Mouse (Mus musculus) heart, postnatal 0 days (tissue): ENCODE data around the gene Kdelc2.

Source experiments
- CTCF ChIP-seq: IDR thresholded peaks from 2 replicates; pipeline ENCODE4 v1.5.1; 2016; ENCODE audit warnings: antibody characterized with exemption, control low read depth, low read depth
- EP300 ChIP-seq: IDR thresholded peaks from 2 replicates; pipeline ENCODE4 v1.6.1; 2016; ENCODE audit warnings: antibody characterized with exemption, low read depth

DNA sequence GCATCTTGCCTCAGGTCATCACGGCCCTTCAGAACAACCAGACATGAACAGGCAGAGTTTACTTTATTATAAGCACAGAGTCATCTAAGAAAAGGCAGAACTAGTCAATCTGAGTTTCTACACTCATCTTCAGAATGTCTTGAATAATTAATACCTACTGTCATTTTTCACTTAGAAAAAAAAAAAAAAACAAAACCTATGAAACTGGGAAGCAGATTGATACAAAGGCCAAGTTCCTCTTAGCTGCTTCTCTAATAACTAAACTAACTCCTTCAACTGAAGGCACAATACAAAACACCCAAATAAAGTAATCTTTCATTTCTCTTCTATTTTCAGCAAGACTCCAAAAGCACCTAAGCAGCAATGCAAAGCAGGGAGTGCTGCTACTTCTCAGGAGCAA, 66.8 kb downstream of the Kdelc2 start:
- no peak for TF ChIP-seq CTCF
- TF ChIP-seq EP300, result no peak
